Mouse (Mus musculus) lung, postnatal 0 days (tissue): ENCODE data around the gene Mien1. TPM values are rescaled to one million over a fixed set of nuclear protein-coding genes. Genes with fewer than 3 reads are reported as not detected.

Source experiments
- ATAC-seq: fragments of 200-750 bp; cut with Nextera tagmentation; 2 replicates; pipeline ENCODE4 v1.8.0; 2017; ENCODE audit warnings: moderate library complexity
- DNase-seq: peaks from one replicate; pipeline ENCODE4 v3.0.0-alpha.2; 2016; ENCODE audit warnings: low spot score
- H3K27ac ChIP-seq: fragments of 300-500 bp; sonication (generic); 2 replicates; pipeline ENCODE4 v1.5.1; 2014; ENCODE audit warnings: antibody characterized with exemption, mild to moderate bottlenecking, low read length, mixed read lengths
- H3K27me3 ChIP-seq: fragments of 300-500 bp; sonication (generic); replicated peaks from 2 replicates; pipeline ENCODE4 v1.6.1; 2014; ENCODE audit warnings: low read length, mixed read lengths; ENCODE audit not compliant: insufficient read depth
- H3K36me3 ChIP-seq: fragments of 300-500 bp; sonication (generic); 2 replicates; pipeline ENCODE4 v1.6.1; 2014; ENCODE audit warnings: low read length, mixed read lengths; ENCODE audit not compliant: insufficient read depth
- H3K4me1 ChIP-seq: fragments of 300-500 bp; sonication (generic); 2 replicates; pipeline ENCODE4 v1.6.1; 2014; ENCODE audit warnings: antibody characterized with exemption, low read depth, low read length, mixed read lengths; ENCODE audit not compliant: insufficient read depth
- H3K4me2 ChIP-seq: fragments of 300-500 bp; sonication (generic); replicated peaks from 2 replicates; pipeline ENCODE4 v1.6.1; 2014; ENCODE audit warnings: low read depth, mild to moderate bottlenecking, low read length, moderate library complexity, mixed read lengths
- H3K4me3 ChIP-seq: fragments of 300-500 bp; sonication (generic); 2 replicates; pipeline ENCODE4 v1.5.1; 2014; ENCODE audit warnings: low read depth, low read length
- H3K9ac ChIP-seq: fragments of 300-500 bp; sonication (generic); replicated peaks from 2 replicates; pipeline ENCODE4 v1.6.1; 2014; ENCODE audit warnings: low read depth, mild to moderate bottlenecking
- H3K9me3 ChIP-seq: fragments of 300-500 bp; sonication (generic); 2 replicates; pipeline ENCODE4 v1.6.1; 2016; ENCODE audit warnings: low read length, mixed read lengths
- CTCF ChIP-seq: IDR thresholded peaks from 2 replicates; pipeline ENCODE4 v1.5.1; 2016; ENCODE audit warnings: antibody characterized with exemption, mild to moderate bottlenecking
- EP300 ChIP-seq: IDR thresholded peaks from 2 replicates; pipeline ENCODE4 v1.6.1; 2016; ENCODE audit warnings: antibody characterized with exemption, mild to moderate bottlenecking, control low read depth
- WGBS: fragments of 180-500 bp; shearing (Covaris S2); extraction: QIAGEN DNeasy Blood & Tissue Kit; methylation state at CpG from one replicate; pipeline ENCODE4 v1.1.7; 2014; 5-methylcytosine and 5-hydroxymethylcytosine counted together
- polyA plus RNA-seq: library from polyadenylated mRNA; unstranded; fragments of >200 nt; fragmentation: Nextera tagmentation; extraction: Ambion mirVana; gene quantifications from 2 replicates; pipeline ENCODE4 v1.2.1, GENCODE M21; 2015

Gene Mien1
- polyA plus RNA-seq, 1 experiment from 2014 or later, result 86.1 TPM

DNA sequence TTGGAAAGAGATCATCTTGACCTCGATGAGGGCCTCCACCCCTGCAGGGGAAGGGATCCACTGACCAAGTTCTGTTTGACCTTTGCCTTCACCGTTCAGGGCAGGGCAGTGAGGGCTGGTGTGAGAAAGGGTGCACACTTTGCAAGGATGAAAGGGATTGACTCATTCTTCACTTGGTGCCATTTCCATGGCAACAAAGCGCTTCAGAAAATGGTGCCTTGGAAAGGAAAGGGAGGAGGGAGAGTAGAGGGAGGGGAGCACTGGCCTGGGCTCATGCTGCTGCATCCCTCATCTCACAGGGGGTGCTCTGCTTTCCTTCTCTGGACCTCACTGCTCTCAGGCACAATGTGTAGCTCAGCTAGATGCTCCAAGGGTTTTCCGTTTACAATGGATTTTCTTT, 33.9 kb upstream of the Mien1 start:
- no peak overlapping the region for H3K4me2 ChIP-seq
- DNase-seq, result no peak
- no peak overlapping the region for H3K9ac ChIP-seq
- ATAC-seq, result no peak
- H3K27ac ChIP-seq, result no peak overlapping the region
- TF ChIP-seq CTCF, result no peak
- TF ChIP-seq EP300, result no peak
- 57% methylated on average over 4 of the region's 4 CpGs for WGBS
- no peaks in the 10 kb centered on the region for H3K36me3 ChIP-seq
- no peaks in the 10 kb centered on the region for H3K4me1 ChIP-seq
- H3K9me3 ChIP-seq, result no peaks in the 10 kb centered on the region
- no peaks in the 10 kb centered on the region for H3K27me3 ChIP-seq
- no peak overlapping the region for H3K4me3 ChIP-seq

DNA sequence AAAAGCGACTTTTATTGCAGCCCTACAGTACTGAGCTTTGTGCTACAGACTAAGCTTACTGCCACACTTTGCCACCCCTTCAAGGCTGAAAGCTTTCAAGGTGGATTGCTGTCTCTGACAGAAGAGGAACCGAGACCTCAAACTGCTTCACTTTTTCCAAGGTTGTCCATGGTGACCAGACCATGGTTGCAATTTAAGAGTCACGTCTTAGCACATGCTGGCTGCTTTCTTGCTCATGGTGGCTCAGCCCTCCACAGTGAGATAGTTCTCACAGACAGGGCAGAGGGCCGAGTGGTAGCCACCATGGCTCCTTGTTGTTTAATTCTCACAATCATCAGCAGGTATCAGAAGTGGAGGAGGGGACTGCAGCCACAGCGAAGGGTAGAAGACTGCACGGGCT, 32.0 kb upstream of the Mien1 start:
- DNase-seq (no peak), ATAC-seq (no peak)
- Histone ChIP-seq H3K27ac (no peak overlapping the region), H3K9me3 (no peaks in the 10 kb centered on the region), H3K9ac (no peak overlapping the region), H3K4me2 (no peak overlapping the region), H3K36me3 (no peaks in the 10 kb centered on the region), H3K4me3 (no peak overlapping the region), H3K27me3 (no peaks in the 10 kb centered on the region), H3K4me1 (no peaks in the 10 kb centered on the region)
- TF ChIP-seq EP300, result no peak
- 62% methylated on average over 6 of the region's 6 CpGs for WGBS

- Histone ChIP-seq H3K36me3 (no peaks in the 10 kb centered on the region), H3K9ac (no peak overlapping the region), H3K4me3 (no peak overlapping the region), H3K4me1 (no peaks in the 10 kb centered on the region), H3K9me3 (no peaks in the 10 kb centered on the region), H3K27me3 (no peaks in the 10 kb centered on the region), H3K4me2 (no peak overlapping the region), H3K27ac (no peak overlapping the region)
- TF ChIP-seq CTCF (no peak), EP300 (no peak)
- WGBS, result 47% methylated on average over 22 of the region's 22 CpGs
- ATAC-seq (no peak), DNase-seq (no peak)
Observed at GRCm38 (mm10) chr11:98469761-98470714, 31.2 kb upstream of the Mien1 start.

GRCm38 (mm10) chr11:98464516-98464915, 25.7 kb upstream of the Mien1 start:
- H3K4me2 ChIP-seq, result no peak overlapping the region
- DNase-seq, result no peak
- TF ChIP-seq EP300, result no peak
- TF ChIP-seq CTCF, result no peak
- no peak for ATAC-seq
- no peak overlapping the region for H3K4me3 ChIP-seq
- H3K9me3 ChIP-seq, result no peaks in the 10 kb centered on the region
- no peaks in the 10 kb centered on the region for H3K27me3 ChIP-seq
- WGBS, result 62% methylated on average over 6 of the region's 6 CpGs
- H3K9ac ChIP-seq, result no peak overlapping the region
- H3K36me3 ChIP-seq, result no peaks in the 10 kb centered on the region
- no peaks in the 10 kb centered on the region for H3K4me1 ChIP-seq
- H3K27ac ChIP-seq, result no peak overlapping the region

- 81% methylated on average over 9 of the region's 9 CpGs for WGBS
- DNase-seq (no peak), ATAC-seq (no peak)
- Histone ChIP-seq H3K27me3 (no peaks in the 10 kb centered on the region), H3K4me1 (no peaks in the 10 kb centered on the region), H3K9ac (no peak overlapping the region), H3K36me3 (no peaks in the 10 kb centered on the region), H3K4me3 (no peak overlapping the region), H3K27ac (no peak overlapping the region), H3K4me2 (no peak overlapping the region), H3K9me3 (no peaks in the 10 kb centered on the region)
- TF ChIP-seq CTCF (no peak), EP300 (no peak)
Observed at GRCm38 (mm10) chr11:98463911-98464310, 25.1 kb upstream of the Mien1 start.

DNA sequence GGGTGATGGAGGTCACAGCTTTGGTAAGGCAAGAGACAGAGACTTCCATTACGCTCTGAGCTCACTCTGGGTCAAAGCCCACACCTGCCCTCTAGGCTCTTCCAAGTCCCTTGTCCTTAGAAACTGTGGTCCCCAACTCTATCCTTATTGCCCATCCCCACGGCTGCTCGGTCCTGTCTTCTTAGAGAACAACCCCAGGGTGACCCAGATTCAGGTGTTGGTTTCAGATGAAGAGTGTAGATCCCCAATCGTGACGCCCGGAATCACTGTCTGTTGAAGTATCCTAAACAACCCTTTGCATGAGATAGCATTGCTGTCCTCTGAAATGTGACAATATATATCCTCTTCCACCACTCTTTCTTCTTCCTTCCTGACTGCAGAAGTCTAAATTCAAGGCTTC, 23.5 kb upstream of the Mien1 start:
- DNase-seq (no peak), ATAC-seq (no peak)
- Histone ChIP-seq H3K4me1 (peaks cover 6% of the 10 kb centered on the region; the same call in 1 of the 2 replicates), H3K36me3 (no peaks in the 10 kb centered on the region), H3K27me3 (0 out of 2 replicates have a peak, but pooled peaks cover 6% of the 10 kb centered on the region), H3K27ac (no peak overlapping the region), H3K4me2 (no peak overlapping the region), H3K4me3 (no peak overlapping the region), H3K9ac (no peak overlapping the region), H3K9me3 (no peaks in the 10 kb centered on the region)
- 84% methylated on average over 6 of the region's 6 CpGs for WGBS
- TF ChIP-seq EP300 (no peak), CTCF (no peak)
